Mouse (Mus musculus) forebrain, embryonic 14.5 days (tissue): ENCODE measurements around the gene Znrf1. TPM values are rescaled to one million over a fixed set of nuclear protein-coding genes. Genes with fewer than 3 reads are reported as not detected.
"Not testable (repeated sequence)": the region's sequence is repeated elsewhere in the genome, so short reads cannot be mapped to it uniquely, and the experiment has no call there.

Source experiments
- ATAC-seq: fragments of 200-750 bp; cut with Nextera tagmentation; 2 replicates; pipeline ENCODE4 v1.8.0; 2017; ENCODE audit warnings: mild to moderate bottlenecking, moderate library complexity
- DNase-seq: peaks from one replicate; pipeline ENCODE4 v3.0.0-alpha.2; 2015; ENCODE audit warnings: low spot score
- H3K27ac ChIP-seq: fragments of 300-500 bp; sonication (generic); 2 replicates; pipeline ENCODE4 v1.5.1; 2014; ENCODE audit warnings: low read depth, mild to moderate bottlenecking, control low read depth, low read length, moderate library complexity
- H3K27me3 ChIP-seq: fragments of 300-500 bp; sonication (generic); replicated peaks from 2 replicates; pipeline ENCODE4 v1.6.1; 2014; ENCODE audit warnings: low read length, control low read depth, mixed read lengths; ENCODE audit not compliant: control insufficient read depth, insufficient read depth
- H3K36me3 ChIP-seq: fragments of 300-500 bp; sonication (generic); 2 replicates; pipeline ENCODE4 v1.6.1; 2014; ENCODE audit warnings: low read length, control low read depth; ENCODE audit not compliant: control insufficient read depth, insufficient read depth
- H3K4me1 ChIP-seq: fragments of 300-500 bp; sonication (generic); 2 replicates; pipeline ENCODE4 v1.6.1; 2014; ENCODE audit warnings: antibody characterized with exemption, low read length, control low read depth; ENCODE audit not compliant: control insufficient read depth, insufficient read depth
- H3K4me2 ChIP-seq: fragments of 300-500 bp; sonication (generic); 2 replicates; pipeline ENCODE4 v1.6.1; 2014; ENCODE audit warnings: mild to moderate bottlenecking, control low read depth, low read length
- H3K4me3 ChIP-seq: fragments of 300-500 bp; sonication (generic); 2 replicates; pipeline ENCODE4 v1.5.1; 2014; ENCODE audit warnings: low read depth, low read length, control low read depth
- H3K9ac ChIP-seq: fragments of 300-500 bp; sonication (generic); 2 replicates; pipeline ENCODE4 v1.6.1; 2014; ENCODE audit warnings: mild to moderate bottlenecking, low read length, control low read depth, moderate library complexity
- H3K9me3 ChIP-seq: fragments of 300-500 bp; sonication (generic); replicated peaks from 2 replicates; pipeline ENCODE4 v1.6.1; 2016; ENCODE audit warnings: low read length, control low read depth, mixed read lengths; ENCODE audit not compliant: control insufficient read depth
- WGBS: fragments of 180-500 bp; shearing (Covaris S2); extraction: QIAGEN DNeasy Blood & Tissue Kit; methylation state at CpG from one replicate; pipeline ENCODE4 v1.1.7; 2014; 5-methylcytosine and 5-hydroxymethylcytosine counted together
- polyA plus RNA-seq: library from polyadenylated mRNA; unstranded; fragments of >200 nt; fragmentation: Nextera tagmentation; extraction: Ambion mirVana; gene quantifications from 2 replicates; pipeline ENCODE4 v1.2.1, GENCODE M21; 2014

Znrf1 gene
- 55.3 and 64.6 TPM in 2 replicates for polyA plus RNA-seq

DNA sequence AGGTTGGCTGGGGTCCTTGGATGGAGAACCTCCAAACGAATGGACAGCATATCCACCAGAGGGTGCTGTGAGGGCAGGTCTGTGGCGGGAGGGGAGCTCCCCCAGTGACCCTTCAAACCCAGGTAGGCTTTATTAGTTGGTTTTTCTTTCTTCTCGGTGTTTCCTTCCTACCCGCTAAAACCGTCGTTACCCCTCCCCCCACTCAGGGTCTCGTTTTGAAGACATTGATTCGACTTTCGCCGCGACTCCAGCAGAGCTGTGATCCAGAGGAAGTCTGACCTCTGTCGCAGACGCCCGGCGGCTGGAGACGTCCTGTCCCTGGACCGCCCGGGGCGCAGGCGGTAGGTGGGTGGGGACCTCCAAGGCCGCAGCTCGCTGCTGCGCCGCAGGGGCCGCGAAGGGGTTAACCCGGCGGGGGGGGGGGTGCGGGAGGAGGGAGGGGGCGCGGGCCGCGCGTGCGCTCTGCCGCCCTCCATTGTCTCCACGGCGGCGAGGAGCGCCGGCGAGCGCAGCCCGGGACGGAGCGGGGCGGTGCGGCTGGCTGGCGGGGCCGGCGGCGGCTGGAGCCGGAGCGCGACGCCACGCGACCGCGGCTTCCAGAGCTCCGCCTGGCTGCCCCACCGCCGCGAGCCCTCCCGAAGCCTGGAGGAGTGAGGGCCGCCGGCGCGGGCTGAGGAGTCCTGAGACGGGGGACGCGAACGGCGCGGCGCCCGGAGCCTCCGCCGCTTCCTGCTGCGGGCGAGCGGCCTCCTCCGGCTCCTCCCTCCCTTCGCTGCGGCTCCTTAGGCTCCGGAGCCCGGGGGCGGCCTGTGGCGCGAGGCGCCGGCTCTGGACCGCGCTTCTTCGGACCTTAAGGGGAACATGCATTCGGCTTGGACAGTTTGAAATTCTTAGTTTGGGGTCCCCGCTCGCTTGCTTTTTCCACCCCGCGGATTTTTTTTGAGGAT is at the start of gene Znrf1:
Gene Znrf1, plus strand, starts transcription at position 67 of the 947 bp plus-strand sequence.
- DNase-seq (peak; percentile 85), ATAC-seq (peak; percentile 96)
- Histone ChIP-seq H3K36me3 (no peaks in the 10 kb centered on the region), H3K9ac (peak within 1 kb of the TSS; percentile 97), H3K27me3 (no peaks in the 10 kb centered on the region), H3K4me1 (peaks cover 25% of the 10 kb centered on the region), H3K4me2 (peak within 1 kb of the TSS; percentile 77), H3K4me3 (peak within 1 kb of the TSS; percentile 57), H3K27ac (peak within 1 kb of the TSS; percentile 96), H3K9me3 (no peaks in the 10 kb centered on the region)
- under 1% methylated on average over 73 of the region's 100 CpGs for WGBS

DNA sequence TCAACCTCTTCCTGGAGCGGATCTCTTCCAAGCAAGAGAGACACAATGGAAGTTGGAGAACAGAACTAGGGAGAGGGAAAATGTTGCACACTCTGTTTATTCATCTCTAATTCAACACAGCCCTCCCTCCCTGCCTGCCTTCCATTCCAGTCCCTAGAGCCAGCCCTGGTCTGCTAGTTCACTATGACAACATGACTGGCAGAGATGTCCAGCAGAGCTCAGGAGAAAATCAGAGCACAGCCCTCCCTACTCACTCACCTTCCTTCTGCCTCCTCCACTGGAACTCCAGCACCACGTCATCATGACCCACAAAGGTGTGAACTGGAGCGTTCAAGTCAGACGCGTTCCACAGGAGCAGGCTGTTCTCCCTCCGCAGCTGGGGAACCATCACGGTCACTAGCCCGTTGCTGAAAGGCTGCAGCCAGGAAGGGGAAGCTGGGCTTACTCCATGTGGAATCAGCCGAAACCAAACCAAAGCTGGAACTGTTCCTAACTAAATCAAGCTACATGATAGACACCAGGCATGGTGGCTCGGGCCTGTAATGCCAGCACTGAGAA is 45.8 kb upstream of the Znrf1 start:
- H3K9ac ChIP-seq: no peak overlapping the region
- no peak overlapping the region for H3K27ac ChIP-seq
- H3K27me3 ChIP-seq: no peaks in the 10 kb centered on the region
- WGBS: 91% methylated on average over 10 of the region's 10 CpGs
- H3K4me2 ChIP-seq: no peak overlapping the region
- ATAC-seq: no peak
- H3K9me3 ChIP-seq: no peaks in the 10 kb centered on the region
- no peak for DNase-seq
- H3K36me3 ChIP-seq: peaks cover 9% of the 10 kb centered on the region; the same call in 1 of the 2 replicates
- no peak overlapping the region for H3K4me3 ChIP-seq
- no peaks in the 10 kb centered on the region for H3K4me1 ChIP-seq

- Histone ChIP-seq H3K27me3 (no peaks in the 10 kb centered on the region), H3K4me2 (no peak overlapping the region), H3K36me3 (peaks cover 14% of the 10 kb centered on the region; the same call in 1 of the 2 replicates), H3K27ac (no peak overlapping the region), H3K9me3 (no peaks in the 10 kb centered on the region), H3K9ac (no peak overlapping the region), H3K4me1 (no peaks in the 10 kb centered on the region), H3K4me3 (no peak overlapping the region)
- peak; percentile 37 for DNase-seq
- no peak for ATAC-seq
- 80% methylated on average over 7 of the region's 7 CpGs for WGBS
Measured at GRCm38 (mm10) chr8:111491191-111491590, 44.7 kb upstream of the Znrf1 start.

GRCm38 (mm10) chr8:111492508-111492907 is 43.4 kb upstream of the Znrf1 start:
- DNase-seq: no peak
- Histone ChIP-seq H3K36me3 (peaks cover 16% of the 10 kb centered on the region), H3K4me2 (no peak overlapping the region), H3K27ac (no peak overlapping the region), H3K9me3 (no peaks in the 10 kb centered on the region), H3K9ac (no peak overlapping the region), H3K4me3 (no peak overlapping the region), H3K27me3 (no peaks in the 10 kb centered on the region), H3K4me1 (no peaks in the 10 kb centered on the region)
- 81% methylated on average over 9 of the region's 9 CpGs for WGBS
- ATAC-seq: no peak

DNA sequence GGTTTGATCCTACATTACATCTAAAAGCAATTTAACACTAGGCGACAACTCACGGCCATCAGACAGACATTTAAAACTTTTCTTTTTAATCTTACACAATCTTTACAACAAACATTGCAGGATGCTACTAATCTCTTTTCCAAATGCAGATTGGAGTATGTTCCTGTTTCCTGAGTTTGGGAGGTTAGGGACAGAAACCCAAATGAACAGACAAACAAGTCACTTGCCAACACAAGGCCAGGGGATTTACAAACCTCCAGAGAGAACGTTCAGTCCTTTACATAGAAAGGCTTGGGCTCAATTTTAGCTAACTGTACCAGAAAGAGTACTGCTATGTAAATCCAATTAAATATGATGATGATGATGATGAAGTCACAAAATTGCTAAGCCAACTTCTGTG is 42.7 kb upstream of the Znrf1 start:
- Histone ChIP-seq H3K27me3 (no peaks in the 10 kb centered on the region), H3K4me3 (no peak overlapping the region), H3K9me3 (no peaks in the 10 kb centered on the region), H3K4me2 (no peak overlapping the region), H3K4me1 (no peaks in the 10 kb centered on the region), H3K27ac (no peak overlapping the region), H3K9ac (no peak overlapping the region), H3K36me3 (peaks cover 20% of the 10 kb centered on the region)
- ATAC-seq: no peak
- 96% methylated on average over 3 of the region's 3 CpGs for WGBS
- no peak for DNase-seq

GRCm38 (mm10) chr8:111496326-111496725 is 39.6 kb upstream of the Znrf1 start:
- Histone ChIP-seq H3K9ac (no peak overlapping the region), H3K4me2 (no peak overlapping the region), H3K36me3 (peaks cover 35% of the 10 kb centered on the region), H3K9me3 (no peaks in the 10 kb centered on the region), H3K27ac (no peak overlapping the region), H3K27me3 (no peaks in the 10 kb centered on the region), H3K4me1 (no peaks in the 10 kb centered on the region), H3K4me3 (no peak overlapping the region)
- no peak for DNase-seq
- WGBS: 93% methylated on average over 7 of the region's 7 CpGs
- no peak for ATAC-seq

GRCm38 (mm10) chr8:111498249-111498648 is 37.6 kb upstream of the Znrf1 start:
- H3K4me3 ChIP-seq, H3K4me1 ChIP-seq, ATAC-seq, DNase-seq, H3K9ac ChIP-seq, H3K9me3 ChIP-seq, H3K4me2 ChIP-seq, H3K27me3 ChIP-seq, H3K27ac ChIP-seq: not testable (repeated sequence)
- peaks cover 38% of the 10 kb centered on the region for H3K36me3 ChIP-seq
- 89% methylated on average over 4 of the region's 6 CpGs for WGBS

GRCm38 (mm10) chr8:111501724-111502464 is 34.0 kb upstream of the Znrf1 start:
- Histone ChIP-seq H3K27ac (no peak overlapping the region), H3K36me3 (peaks cover 31% of the 10 kb centered on the region), H3K9ac (no peak overlapping the region), H3K27me3 (no peaks in the 10 kb centered on the region), H3K4me3 (no peak overlapping the region), H3K4me2 (no peak overlapping the region), H3K9me3 (no peaks in the 10 kb centered on the region), H3K4me1 (no peaks in the 10 kb centered on the region)
- WGBS: 84% methylated on average over 11 of the region's 11 CpGs
- ATAC-seq (no peak), DNase-seq (no peak)
